Mouse (Mus musculus) neural tube, embryonic 12.5 days (tissue): ENCODE measurements around the gene Islr2. TPM values are rescaled to one million over a fixed set of nuclear protein-coding genes. Genes with fewer than 3 reads are reported as not detected.

Experiments
- ATAC-seq: fragments of 200-750 bp; cut with Nextera tagmentation; 2 replicates; pipeline ENCODE4 v1.8.0; 2017; ENCODE audit warnings: low read depth, mild to moderate bottlenecking, moderate TSS enrichment, moderate library complexity; ENCODE audit not compliant: low FRiP score
- H3K27ac ChIP-seq: fragments of 300-500 bp; sonication (generic); 2 replicates; pipeline ENCODE4 v1.5.1; 2016
- H3K27me3 ChIP-seq: fragments of 300-500 bp; sonication (generic); replicated peaks from 2 replicates; pipeline ENCODE4 v1.6.1; 2016; ENCODE audit warnings: mild to moderate bottlenecking
- H3K36me3 ChIP-seq: fragments of 300-500 bp; sonication (generic); 2 replicates; pipeline ENCODE4 v1.6.1; 2016; ENCODE audit warnings: mild to moderate bottlenecking
- H3K4me1 ChIP-seq: fragments of 300-500 bp; sonication (generic); 2 replicates; pipeline ENCODE4 v1.6.1; 2016
- H3K4me2 ChIP-seq: fragments of 300-500 bp; sonication (generic); replicated peaks from 2 replicates; pipeline ENCODE4 v1.6.1; 2016; ENCODE audit warnings: mild to moderate bottlenecking
- H3K4me3 ChIP-seq: fragments of 300-500 bp; sonication (generic); 2 replicates; pipeline ENCODE4 v1.5.1; 2016
- H3K9ac ChIP-seq: fragments of 300-500 bp; sonication (generic); 2 replicates; pipeline ENCODE4 v1.6.1; 2016; ENCODE audit warnings: mild to moderate bottlenecking
- H3K9me3 ChIP-seq: fragments of 300-500 bp; sonication (generic); 2 replicates; pipeline ENCODE4 v1.6.1; 2016; ENCODE audit warnings: mild to moderate bottlenecking
- WGBS: fragments of 180-500 bp; shearing (Covaris S2); methylation state at CpG from one replicate; pipeline ENCODE4 v1.1.7; 2016; 5-methylcytosine and 5-hydroxymethylcytosine counted together
- polyA plus RNA-seq: library from polyadenylated mRNA; unstranded; fragments of >200 nt; fragmentation: Nextera tagmentation; extraction: Ambion mirVana; gene quantifications from 2 replicates; pipeline ENCODE4 v1.2.1, GENCODE M21; 2016

Gene Islr2
- polyA plus RNA-seq, 1 experiment from 2014 or later = 13.8 TPM

DNA sequence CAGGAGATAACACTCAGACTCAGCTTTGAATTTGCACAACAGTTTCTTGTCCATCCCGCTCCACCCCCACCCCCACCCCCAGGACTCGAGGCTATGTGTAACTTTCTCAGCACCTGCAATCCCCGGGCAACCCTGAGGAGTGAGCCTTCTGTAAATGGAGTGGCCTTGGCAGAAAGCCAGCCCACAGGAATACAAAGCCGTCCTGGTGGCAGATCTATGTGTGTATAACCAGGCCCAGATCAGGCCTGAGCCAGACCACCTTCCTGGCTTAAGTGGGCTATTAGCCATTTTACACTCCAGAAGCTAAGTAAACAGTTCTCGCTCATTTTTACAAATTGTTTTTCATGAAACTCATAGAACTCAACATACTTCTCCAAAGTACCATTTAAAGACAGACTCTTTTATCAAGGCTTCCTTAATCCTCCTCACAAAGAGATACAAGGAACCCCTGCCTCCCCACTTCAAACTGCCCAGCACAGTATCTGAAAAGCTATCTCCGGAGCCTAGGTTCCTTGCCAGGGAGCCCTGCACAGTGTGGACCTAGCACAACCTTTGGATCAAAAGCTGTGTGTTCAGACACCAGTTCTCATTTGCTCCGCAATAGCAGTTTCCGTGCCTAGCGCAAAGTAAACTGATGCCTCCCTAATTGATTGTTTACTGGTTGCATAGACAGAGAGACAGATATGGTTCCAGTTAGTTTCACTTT, 37.8 kb upstream of the Islr2 start:
- Histone ChIP-seq H3K27me3 (no peaks in the 10 kb centered on the region), H3K27ac (no peak overlapping the region), H3K9me3 (no peaks in the 10 kb centered on the region), H3K4me3 (no peak overlapping the region), H3K4me2 (no peak overlapping the region), H3K36me3 (no peaks in the 10 kb centered on the region), H3K4me1 (peaks cover 20% of the 10 kb centered on the region; the same call in 1 of the 2 replicates), H3K9ac (no peak overlapping the region)
- 56% methylated on average over 9 of the region's 9 CpGs for WGBS
- ATAC-seq = 0 out of 2 replicates have a peak, but pooled peaks have one; percentile 44

DNA sequence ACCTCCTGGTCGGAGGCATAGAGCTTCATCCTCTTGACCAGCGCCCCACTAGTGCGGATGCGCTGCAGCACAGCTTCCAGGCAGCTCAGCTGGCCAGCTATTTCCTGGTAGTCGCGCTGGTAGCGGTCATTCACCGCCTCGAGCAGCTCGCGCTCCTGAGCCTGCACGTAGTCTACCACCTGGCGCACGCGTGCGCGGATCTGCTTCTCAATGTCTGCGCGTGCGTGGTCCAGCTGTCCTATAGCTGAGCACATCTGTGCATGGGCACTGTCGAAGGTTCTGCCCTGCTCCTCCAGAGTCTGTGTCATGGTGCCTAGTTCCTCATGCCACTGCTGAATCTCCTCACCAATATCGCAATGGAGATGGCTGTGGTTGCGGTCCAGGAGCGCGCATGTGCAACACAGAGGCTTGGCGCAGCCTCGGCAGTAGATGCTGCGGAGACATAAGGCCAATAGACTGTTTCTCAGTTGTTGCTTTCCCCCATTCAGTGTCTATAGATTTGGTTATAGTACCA, 30.4 kb upstream of the Islr2 start:
- Histone ChIP-seq H3K4me1 (no peaks in the 10 kb centered on the region), H3K9ac (no peak overlapping the region), H3K4me3 (no peak overlapping the region), H3K9me3 (no peaks in the 10 kb centered on the region), H3K36me3 (peaks cover 9% of the 10 kb centered on the region), H3K4me2 (no peak overlapping the region), H3K27me3 (no peaks in the 10 kb centered on the region), H3K27ac (no peak overlapping the region)
- ATAC-seq = no peak
- WGBS = 97% methylated on average over 28 of the region's 28 CpGs

DNA sequence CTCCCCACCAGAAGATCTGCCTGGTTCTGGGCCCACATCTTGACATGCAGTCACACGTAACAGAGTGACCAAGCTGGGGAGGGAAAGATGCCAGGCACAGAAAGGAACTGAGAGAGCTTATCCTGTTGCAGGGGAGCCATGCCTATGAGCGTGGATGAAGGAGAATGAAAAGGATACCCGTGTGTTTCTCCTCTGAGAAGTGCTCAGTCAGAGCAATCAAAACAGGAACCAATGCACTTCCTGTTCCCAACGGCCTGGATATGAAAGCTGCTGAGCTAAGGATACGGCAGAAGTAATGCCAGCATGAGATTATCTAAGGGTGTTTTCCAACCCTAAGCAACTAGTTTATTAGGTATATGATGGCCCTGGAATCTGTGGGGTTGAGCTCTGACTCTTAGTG, 28.3 kb upstream of the Islr2 start:
- Histone ChIP-seq H3K27me3 (no peaks in the 10 kb centered on the region), H3K9ac (no peak overlapping the region), H3K4me2 (no peak overlapping the region), H3K27ac (no peak overlapping the region), H3K4me1 (no peaks in the 10 kb centered on the region), H3K9me3 (no peaks in the 10 kb centered on the region), H3K36me3 (peaks cover 21% of the 10 kb centered on the region), H3K4me3 (no peak overlapping the region)
- WGBS = 80% methylated on average over 5 of the region's 5 CpGs
- no peak for ATAC-seq

DNA sequence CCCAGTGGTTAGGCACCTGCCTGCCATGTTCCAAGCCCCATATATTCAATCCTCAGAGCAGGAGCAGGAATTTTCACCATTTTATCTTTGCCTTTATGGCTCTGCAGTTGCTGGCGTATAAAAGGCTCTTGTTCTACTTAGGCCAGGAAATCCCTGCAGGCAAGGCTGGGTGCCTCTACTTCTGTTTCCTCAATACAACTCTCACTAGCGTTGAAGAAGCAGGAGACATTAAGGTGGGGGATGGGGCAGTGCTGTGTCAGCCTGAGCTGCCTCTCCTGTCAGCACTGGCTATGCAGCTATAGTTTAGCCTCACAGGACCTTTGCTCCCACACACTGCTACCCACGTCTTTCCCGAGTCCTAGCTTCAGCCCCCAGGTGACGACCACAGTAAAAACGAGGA, 27.6 kb upstream of the Islr2 start:
- WGBS = 67% methylated on average over 6 of the region's 6 CpGs
- Histone ChIP-seq H3K4me2 (no peak overlapping the region), H3K27me3 (no peaks in the 10 kb centered on the region), H3K4me3 (no peak overlapping the region), H3K9me3 (no peaks in the 10 kb centered on the region), H3K27ac (no peak overlapping the region), H3K9ac (no peak overlapping the region), H3K36me3 (peaks cover 21% of the 10 kb centered on the region), H3K4me1 (no peaks in the 10 kb centered on the region)
- ATAC-seq = no peak

DNA sequence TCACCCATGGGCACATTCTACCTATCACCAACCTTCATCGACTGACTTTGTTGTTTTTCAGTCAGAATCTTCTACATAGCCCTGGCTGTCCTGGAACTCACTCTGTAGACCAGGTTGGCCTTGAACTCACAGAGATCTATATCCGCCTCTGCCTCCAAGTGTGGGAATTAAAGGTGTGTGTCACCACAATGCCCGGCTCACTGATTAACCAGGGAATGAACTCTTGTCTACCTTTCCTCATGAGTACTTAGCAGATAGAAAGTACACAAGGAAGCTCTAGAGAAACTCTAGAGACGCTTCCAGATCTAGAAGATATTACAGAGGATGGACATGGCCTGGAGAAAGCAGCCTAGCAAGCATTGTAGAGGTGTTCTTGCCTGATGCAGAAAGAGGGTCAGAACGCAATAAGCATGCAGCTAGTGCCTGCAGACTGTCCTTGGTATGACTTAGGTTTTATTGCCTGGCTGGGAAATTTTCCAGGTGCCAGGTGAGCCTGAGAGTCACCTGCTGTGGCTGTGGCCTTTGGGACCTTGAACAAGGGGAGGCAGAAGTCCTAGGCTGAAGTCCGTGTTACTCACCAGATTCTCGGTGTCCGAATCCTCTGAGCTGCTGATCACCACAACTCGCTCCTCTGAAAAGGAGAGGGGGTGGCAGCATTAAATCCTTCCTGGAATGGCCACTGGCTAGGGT, 24.8 kb upstream of the Islr2 start:
- Histone ChIP-seq H3K4me1 (no peaks in the 10 kb centered on the region), H3K4me3 (no peak overlapping the region), H3K9me3 (no peaks in the 10 kb centered on the region), H3K27ac (no peak overlapping the region), H3K27me3 (no peaks in the 10 kb centered on the region), H3K36me3 (peaks cover 16% of the 10 kb centered on the region), H3K9ac (no peak overlapping the region), H3K4me2 (no peak overlapping the region)
- 94% methylated on average over 9 of the region's 9 CpGs for WGBS
- ATAC-seq = no peak

DNA sequence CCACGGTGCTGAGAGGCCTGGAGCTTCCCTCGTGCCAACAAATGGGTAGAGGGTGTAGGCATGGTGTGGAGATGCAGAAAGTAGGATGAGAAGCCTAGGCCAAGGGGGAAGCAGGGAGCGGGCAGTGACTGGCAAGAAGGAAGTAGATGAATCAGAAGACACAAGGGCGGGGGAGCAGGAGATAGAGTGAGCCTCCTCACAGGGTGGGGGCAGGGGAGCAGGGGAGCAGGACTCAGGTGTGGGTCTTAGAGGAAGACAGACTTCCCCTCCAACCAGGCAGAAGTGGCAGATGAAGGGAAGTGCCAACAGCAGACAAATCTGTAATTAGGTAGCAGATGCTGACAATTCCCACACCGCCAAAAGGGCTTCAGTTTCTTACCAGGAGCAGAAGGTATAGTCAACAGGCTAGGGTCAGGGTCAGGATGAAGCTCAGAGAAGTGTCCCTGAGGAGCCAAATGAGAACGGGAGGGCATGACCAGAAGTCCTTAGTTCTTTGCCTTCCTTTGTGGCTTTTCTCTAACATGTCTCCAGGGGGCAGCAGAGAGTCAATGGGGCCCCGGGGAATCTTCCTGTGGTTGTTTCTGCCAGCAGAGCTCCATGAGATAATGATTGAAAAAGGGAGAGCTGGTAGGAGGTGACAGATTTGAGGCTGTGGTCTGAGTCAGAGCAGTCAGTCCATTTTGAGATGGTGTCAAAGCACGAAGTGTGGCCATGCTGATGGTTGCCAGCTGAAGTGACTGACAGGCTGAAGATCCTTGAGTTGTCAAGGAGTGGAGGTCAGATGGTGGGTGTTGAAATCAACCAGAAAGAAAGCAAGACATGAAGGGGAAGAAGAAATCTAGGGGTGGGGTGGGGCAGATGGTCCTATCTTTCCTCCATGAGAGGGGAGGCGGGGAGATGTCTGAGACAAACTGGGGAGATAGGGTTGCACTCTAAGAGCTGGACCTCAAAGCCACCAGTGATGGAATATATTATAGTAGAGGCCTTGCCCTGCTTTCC, 22.1 kb upstream of the Islr2 start:
- 67% methylated on average over 9 of the region's 9 CpGs for WGBS
- H3K27me3 ChIP-seq = no peaks in the 10 kb centered on the region
- H3K9me3 ChIP-seq = no peaks in the 10 kb centered on the region
- H3K9ac ChIP-seq = no peak overlapping the region
- H3K4me1 ChIP-seq = no peaks in the 10 kb centered on the region
- H3K36me3 ChIP-seq = peaks cover 16% of the 10 kb centered on the region
- H3K4me2 ChIP-seq = no peak overlapping the region
- no peak overlapping the region for H3K27ac ChIP-seq
- no peak overlapping the region for H3K4me3 ChIP-seq
- ATAC-seq = no peak

DNA sequence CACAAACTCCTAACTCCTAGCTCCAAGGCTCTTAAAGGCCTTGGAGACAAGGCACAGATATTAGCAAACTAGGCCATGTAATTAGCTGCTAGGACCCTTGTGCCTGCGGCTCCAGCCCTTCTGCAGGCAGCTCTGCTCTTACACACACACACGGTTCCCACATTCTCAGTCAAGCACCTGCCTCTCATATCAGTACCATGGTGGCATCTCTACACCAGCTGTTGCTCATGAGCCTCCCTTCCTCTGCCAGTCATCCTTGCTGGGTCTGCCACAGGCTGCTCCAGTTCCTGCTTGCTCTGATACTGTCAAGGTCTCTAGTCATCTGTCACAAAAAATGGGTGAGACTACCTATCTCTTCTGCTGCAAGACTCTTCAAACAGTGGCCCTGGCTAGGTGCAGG, 20.2 kb upstream of the Islr2 start:
- H3K27me3 ChIP-seq = no peaks in the 10 kb centered on the region
- H3K36me3 ChIP-seq = peaks cover 10% of the 10 kb centered on the region
- 94% methylated on average over 2 of the region's 2 CpGs for WGBS

DNA sequence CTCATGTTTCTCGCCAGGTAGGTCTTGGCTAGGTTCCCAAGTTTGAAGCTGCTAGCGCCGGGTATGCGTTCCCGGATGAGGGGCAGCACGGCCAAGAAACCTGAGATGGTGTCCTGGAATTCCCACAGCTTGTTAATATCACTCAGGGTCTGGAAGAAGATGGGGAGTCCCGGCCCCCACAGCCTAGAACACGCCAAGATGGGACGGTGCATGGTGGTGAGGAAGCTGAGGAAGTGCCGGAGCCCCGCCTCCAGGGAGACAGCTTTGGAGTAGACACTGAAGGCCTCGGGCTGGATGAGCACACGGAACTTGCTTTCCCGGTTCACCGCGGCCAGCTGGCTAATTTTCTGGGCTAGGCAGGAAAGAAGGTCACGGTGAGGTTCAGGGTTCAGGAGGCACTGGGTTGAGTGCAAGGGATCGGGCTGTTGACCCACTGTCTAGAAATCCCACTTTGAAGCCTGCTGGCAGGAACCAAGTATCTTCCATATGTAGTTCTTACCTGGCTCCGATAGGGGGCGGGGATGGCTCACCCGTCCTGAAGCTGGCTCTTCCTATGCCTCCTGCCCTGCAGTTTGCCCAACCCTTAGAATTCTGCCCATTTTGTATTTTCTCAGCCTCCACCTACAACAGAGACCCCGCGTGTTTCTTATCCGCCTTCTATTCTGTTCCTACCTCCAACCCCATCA, 16.2 kb upstream of the Islr2 start:
- no peaks in the 10 kb centered on the region for H3K36me3 ChIP-seq
- no peaks in the 10 kb centered on the region for H3K4me1 ChIP-seq
- no peak overlapping the region for H3K4me2 ChIP-seq
- no peaks in the 10 kb centered on the region for H3K9me3 ChIP-seq
- no peak overlapping the region for H3K4me3 ChIP-seq
- H3K27ac ChIP-seq = no peak overlapping the region
- H3K9ac ChIP-seq = no peak overlapping the region
- no peaks in the 10 kb centered on the region for H3K27me3 ChIP-seq
- 73% methylated on average over 24 of the region's 24 CpGs for WGBS
- ATAC-seq = no peak

More for the DNA sequence above, 20.2 kb upstream of the Islr2 start:
- Histone ChIP-seq H3K4me1 (no peaks in the 10 kb centered on the region), H3K27ac (no peak overlapping the region), H3K4me3 (no peak overlapping the region), H3K4me2 (no peak overlapping the region), H3K9ac (no peak overlapping the region), H3K9me3 (no peaks in the 10 kb centered on the region)
- no peak for ATAC-seq

DNA sequence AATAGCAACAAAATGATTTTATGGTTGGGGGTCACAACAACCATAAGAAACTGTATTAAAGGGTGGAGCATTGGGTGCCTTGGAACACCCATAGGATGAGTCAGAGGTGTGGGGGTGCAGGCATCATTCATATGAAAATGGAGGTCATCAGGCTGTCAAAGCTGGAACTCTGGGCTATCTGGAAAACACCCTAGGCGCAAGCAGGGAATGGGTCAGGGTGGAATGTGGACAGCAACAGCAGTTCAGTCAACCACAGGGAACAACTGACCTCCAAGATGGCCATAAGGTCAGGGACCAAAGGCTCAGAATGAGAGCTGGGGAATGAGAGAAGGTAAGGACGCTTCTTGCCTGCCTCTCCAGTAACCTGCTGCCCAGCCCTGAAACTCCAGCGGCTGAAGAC, 14.4 kb upstream of the Islr2 start:
- Histone ChIP-seq H3K4me1 (peaks cover 7% of the 10 kb centered on the region), H3K27me3 (no peaks in the 10 kb centered on the region), H3K36me3 (no peaks in the 10 kb centered on the region), H3K9me3 (no peaks in the 10 kb centered on the region), H3K4me3 (no peak overlapping the region), H3K9ac (no peak overlapping the region), H3K27ac (no peak overlapping the region), H3K4me2 (no peak overlapping the region)
- WGBS = 89% methylated on average over 3 of the region's 3 CpGs
- ATAC-seq = no peak

DNA sequence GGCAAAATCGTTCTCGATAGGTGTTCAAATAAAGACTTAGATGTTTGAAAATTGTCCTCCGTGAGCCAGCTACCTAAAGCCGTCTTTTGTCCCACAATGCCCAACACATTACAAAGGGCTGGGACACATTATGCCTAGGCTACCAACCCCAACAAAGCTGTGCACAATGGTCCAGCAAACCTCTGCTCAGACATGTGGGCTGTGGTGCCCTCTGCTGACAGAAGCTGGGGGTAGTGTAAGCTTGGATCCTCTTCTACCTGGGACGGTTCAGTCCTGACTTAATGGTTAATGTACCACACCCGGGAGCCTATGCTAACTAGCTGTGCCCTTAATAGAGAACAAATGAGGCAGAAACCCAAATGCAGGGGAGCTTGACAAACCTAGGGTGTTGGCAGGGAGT, 12.3 kb upstream of the Islr2 start:
- no peak overlapping the region for H3K4me2 ChIP-seq
- no peaks in the 10 kb centered on the region for H3K27me3 ChIP-seq
- WGBS = 49% methylated on average over 6 of the region's 6 CpGs
- no peak overlapping the region for H3K9ac ChIP-seq
- no peak overlapping the region for H3K4me3 ChIP-seq
- H3K9me3 ChIP-seq = no peaks in the 10 kb centered on the region
- H3K27ac ChIP-seq = no peak overlapping the region
- H3K36me3 ChIP-seq = no peaks in the 10 kb centered on the region
- ATAC-seq = no peak
- H3K4me1 ChIP-seq = peaks cover 16% of the 10 kb centered on the region

DNA sequence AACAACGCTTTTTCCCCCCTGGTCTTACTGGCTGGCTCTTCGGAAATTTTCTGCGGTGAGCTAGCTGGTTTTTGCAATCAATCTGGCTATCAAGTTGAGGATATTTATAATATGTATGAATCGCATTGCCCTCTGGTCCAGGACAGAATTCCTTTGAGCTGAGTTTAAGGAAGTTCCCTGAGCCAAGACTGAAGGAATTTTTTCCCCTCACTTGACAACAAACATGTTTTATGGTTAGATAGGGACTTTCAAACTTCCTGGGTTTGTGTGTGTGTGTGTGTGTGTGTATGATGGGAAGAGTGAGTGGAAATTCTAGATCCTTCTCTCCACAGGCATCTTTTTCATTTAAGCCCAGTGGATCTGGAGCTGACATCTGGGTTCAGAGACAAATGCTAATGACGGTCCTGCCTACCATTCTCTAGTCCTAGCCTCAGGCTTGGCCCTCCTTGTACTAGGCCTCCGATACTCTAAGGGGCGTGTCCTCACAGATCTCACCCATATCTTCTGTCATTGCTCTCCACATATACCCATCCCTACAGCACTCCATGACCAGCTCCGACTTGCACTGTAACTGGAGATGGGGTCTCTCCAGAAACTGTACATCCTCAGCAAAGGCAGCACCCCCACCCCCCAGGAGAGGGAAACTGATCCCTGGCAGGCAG, 10.5 kb upstream of the Islr2 start:
- H3K4me2 ChIP-seq = no peak overlapping the region
- 53% methylated on average over 8 of the region's 8 CpGs for WGBS
- H3K27ac ChIP-seq = no peak overlapping the region
- H3K9ac ChIP-seq = no peak overlapping the region
- no peak for ATAC-seq
- no peaks in the 10 kb centered on the region for H3K27me3 ChIP-seq
- no peak overlapping the region for H3K4me3 ChIP-seq
- H3K9me3 ChIP-seq = no peaks in the 10 kb centered on the region
- peaks cover 16% of the 10 kb centered on the region for H3K4me1 ChIP-seq
- H3K36me3 ChIP-seq = no peaks in the 10 kb centered on the region
